Mouse (Mus musculus) forebrain, embryonic 11.5 days (tissue): ENCODE measurements around the gene Zdhhc20. TPM values are rescaled to one million over a fixed set of nuclear protein-coding genes. Genes with fewer than 3 reads are reported as not detected.

Source experiments
- ATAC-seq: fragments of 200-750 bp; cut with Nextera tagmentation; replicated peaks from 2 replicates; pipeline ENCODE4 v1.8.0; 2017; ENCODE audit warnings: moderate TSS enrichment; ENCODE audit not compliant: low FRiP score
- DNase-seq: peaks from one replicate; pipeline ENCODE4 v3.0.0-alpha.2; 2017; ENCODE audit warnings: low spot score
- H3K27ac ChIP-seq: fragments of 300-500 bp; sonication (generic); 2 replicates; pipeline ENCODE4 v1.5.1; 2014; ENCODE audit warnings: low read depth, low read length
- H3K27me3 ChIP-seq: fragments of 300-500 bp; sonication (generic); 2 replicates; pipeline ENCODE4 v1.6.1; 2014; ENCODE audit warnings: mild to moderate bottlenecking, low read length, mixed read lengths; ENCODE audit not compliant: control insufficient read depth, insufficient read depth
- H3K36me3 ChIP-seq: fragments of 300-500 bp; sonication (generic); 2 replicates; pipeline ENCODE4 v1.6.1; 2014; ENCODE audit warnings: mild to moderate bottlenecking, low read length, moderate library complexity, mixed read lengths; ENCODE audit not compliant: control insufficient read depth, insufficient read depth
- H3K4me1 ChIP-seq: fragments of 300-500 bp; sonication (generic); replicated peaks from 2 replicates; pipeline ENCODE4 v1.6.1; 2014; ENCODE audit warnings: low read length, mixed read lengths; ENCODE audit not compliant: control insufficient read depth, insufficient read depth
- H3K4me2 ChIP-seq: fragments of 300-500 bp; sonication (generic); 2 replicates; pipeline ENCODE4 v1.6.1; 2014; ENCODE audit warnings: low read depth, mild to moderate bottlenecking, low read length, moderate library complexity, mixed read lengths; ENCODE audit not compliant: severe bottlenecking
- H3K4me3 ChIP-seq: fragments of 300-500 bp; sonication (generic); 2 replicates; pipeline ENCODE4 v1.5.1; 2014; ENCODE audit warnings: low read depth, low read length
- H3K9ac ChIP-seq: fragments of 300-500 bp; sonication (generic); 2 replicates; pipeline ENCODE4 v1.6.1; 2014; ENCODE audit warnings: low read length
- H3K9me3 ChIP-seq: fragments of 300-500 bp; sonication (generic); 2 replicates; pipeline ENCODE4 v1.6.1; 2016; ENCODE audit warnings: low read length, mixed read lengths; ENCODE audit not compliant: control insufficient read depth
- WGBS: fragments of 180-500 bp; shearing (Covaris S2); extraction: QIAGEN DNeasy Blood & Tissue Kit; methylation state at CpG from one replicate; pipeline ENCODE4 v1.1.7; 2014; 5-methylcytosine and 5-hydroxymethylcytosine counted together
- polyA plus RNA-seq: library from polyadenylated mRNA; unstranded; fragments of >200 nt; fragmentation: Nextera tagmentation; extraction: Ambion mirVana; gene quantifications from 2 replicates; pipeline ENCODE4 v1.2.1, GENCODE M21; 2014

Gene Zdhhc20
- polyA plus RNA-seq, 1 experiment from 2014 or later, result 62.2 TPM

DNA sequence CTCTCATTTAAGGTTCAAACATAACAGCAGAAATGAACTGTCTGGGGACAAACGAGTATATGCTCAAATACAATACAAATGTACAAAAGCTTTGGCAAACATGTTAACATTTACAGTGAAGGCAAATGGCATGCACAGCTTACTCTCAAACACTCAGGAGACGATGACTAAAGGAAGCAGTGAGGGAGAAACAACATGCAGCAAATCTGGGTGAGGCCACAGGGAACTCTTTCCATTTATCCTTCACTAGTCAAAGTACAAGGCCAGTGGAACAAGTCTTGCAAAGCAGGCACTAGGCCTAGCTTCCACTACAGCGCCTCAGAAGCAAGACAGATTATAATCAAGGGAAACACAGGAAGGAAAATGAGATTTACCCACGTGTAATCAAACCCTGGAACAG lies 7.4 kb downstream of the Zdhhc20 start:
- 69% methylated on average over 4 of the region's 4 CpGs for WGBS
- no peaks in the 10 kb centered on the region for H3K27me3 ChIP-seq
- DNase-seq, result no peak
- no peak overlapping the region for H3K4me2 ChIP-seq
- no peak for ATAC-seq
- no peak overlapping the region for H3K9ac ChIP-seq
- no peaks in the 10 kb centered on the region for H3K36me3 ChIP-seq
- no peaks in the 10 kb centered on the region for H3K4me1 ChIP-seq
- H3K4me3 ChIP-seq, result no peak overlapping the region
- no peaks in the 10 kb centered on the region for H3K9me3 ChIP-seq
- H3K27ac ChIP-seq, result no peak overlapping the region

DNA sequence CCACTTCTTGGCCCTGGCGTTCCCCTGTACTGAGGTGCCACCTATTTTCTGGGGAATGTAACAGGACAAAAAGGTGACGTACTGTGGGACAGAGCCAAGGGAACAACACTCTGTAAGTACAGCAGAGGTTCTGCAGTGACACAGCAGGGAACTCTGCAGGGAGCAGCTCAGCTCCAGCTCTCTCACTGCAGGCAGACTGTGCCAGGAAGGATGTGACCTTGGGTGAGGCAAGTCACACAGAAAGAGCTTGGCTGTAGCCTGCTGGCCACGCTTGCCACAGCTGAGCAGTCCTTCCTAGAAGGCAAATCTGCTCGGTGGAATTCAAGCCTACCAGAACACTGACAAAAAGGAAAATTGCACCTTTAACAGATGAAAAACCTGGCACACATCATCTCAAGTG lies 8.3 kb downstream of the Zdhhc20 start:
- no peak for ATAC-seq
- H3K36me3 ChIP-seq, result no peaks in the 10 kb centered on the region
- no peak overlapping the region for H3K9ac ChIP-seq
- WGBS, result 51% methylated on average over 4 of the region's 4 CpGs
- no peaks in the 10 kb centered on the region for H3K4me1 ChIP-seq
- no peak overlapping the region for H3K4me3 ChIP-seq
- H3K27ac ChIP-seq, result no peak overlapping the region
- no peaks in the 10 kb centered on the region for H3K27me3 ChIP-seq
- no peak for DNase-seq
- H3K9me3 ChIP-seq, result no peaks in the 10 kb centered on the region
- no peak overlapping the region for H3K4me2 ChIP-seq

DNA sequence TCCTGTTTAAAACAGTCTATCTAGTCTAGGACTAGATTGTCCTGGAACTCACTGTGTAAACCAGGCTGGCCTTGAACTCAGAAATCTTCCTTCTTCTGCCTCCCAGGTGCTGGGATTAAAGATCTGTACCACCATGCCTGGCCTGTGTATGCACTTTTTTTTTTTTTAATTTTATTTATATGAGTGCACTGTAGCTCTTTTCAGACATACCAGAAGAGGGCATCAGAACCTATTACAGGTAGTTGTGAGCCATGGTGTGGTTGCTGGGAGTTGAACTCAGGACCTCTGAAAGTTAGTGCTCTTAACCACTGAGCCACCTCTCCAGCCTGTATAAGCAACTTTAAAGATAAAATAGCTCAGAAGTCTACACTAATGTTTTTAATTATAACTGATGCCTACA lies 9.0 kb downstream of the Zdhhc20 start:
- no peak for DNase-seq

DNA sequence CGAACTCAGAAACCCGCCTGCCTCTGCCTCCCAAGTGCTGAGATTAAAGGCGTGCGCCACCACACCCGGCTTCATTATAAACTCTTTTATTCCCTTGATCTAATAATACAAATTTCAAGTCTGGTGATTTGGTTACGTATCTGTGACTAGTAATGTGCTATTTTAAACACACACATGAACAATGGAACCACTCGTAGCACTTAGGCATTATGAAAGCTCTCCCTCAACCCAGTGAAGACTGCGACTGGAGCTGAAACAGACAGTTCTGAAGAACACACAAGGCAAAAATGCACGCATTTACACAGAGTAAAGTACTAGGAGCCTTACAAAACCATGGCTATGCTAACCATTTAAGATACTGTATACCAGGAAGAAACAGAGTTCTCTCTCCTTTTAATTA lies 12.2 kb downstream of the Zdhhc20 start:
- 95% methylated on average over 9 of the region's 9 CpGs for WGBS
- Histone ChIP-seq H3K27ac (no peak overlapping the region), H3K9ac (no peak overlapping the region), H3K4me3 (no peak overlapping the region), H3K27me3 (no peaks in the 10 kb centered on the region), H3K4me1 (no peaks in the 10 kb centered on the region), H3K9me3 (no peaks in the 10 kb centered on the region), H3K4me2 (no peak overlapping the region), H3K36me3 (no peaks in the 10 kb centered on the region)
- no peak for ATAC-seq
- no peak for DNase-seq

More for the DNA sequence above, 9.0 kb downstream of the Zdhhc20 start:
- Histone ChIP-seq H3K27me3 (no peaks in the 10 kb centered on the region), H3K9me3 (no peaks in the 10 kb centered on the region), H3K27ac (no peak overlapping the region), H3K4me3 (no peak overlapping the region), H3K4me2 (no peak overlapping the region), H3K4me1 (no peaks in the 10 kb centered on the region), H3K36me3 (no peaks in the 10 kb centered on the region), H3K9ac (no peak overlapping the region)
- no peak for ATAC-seq

DNA sequence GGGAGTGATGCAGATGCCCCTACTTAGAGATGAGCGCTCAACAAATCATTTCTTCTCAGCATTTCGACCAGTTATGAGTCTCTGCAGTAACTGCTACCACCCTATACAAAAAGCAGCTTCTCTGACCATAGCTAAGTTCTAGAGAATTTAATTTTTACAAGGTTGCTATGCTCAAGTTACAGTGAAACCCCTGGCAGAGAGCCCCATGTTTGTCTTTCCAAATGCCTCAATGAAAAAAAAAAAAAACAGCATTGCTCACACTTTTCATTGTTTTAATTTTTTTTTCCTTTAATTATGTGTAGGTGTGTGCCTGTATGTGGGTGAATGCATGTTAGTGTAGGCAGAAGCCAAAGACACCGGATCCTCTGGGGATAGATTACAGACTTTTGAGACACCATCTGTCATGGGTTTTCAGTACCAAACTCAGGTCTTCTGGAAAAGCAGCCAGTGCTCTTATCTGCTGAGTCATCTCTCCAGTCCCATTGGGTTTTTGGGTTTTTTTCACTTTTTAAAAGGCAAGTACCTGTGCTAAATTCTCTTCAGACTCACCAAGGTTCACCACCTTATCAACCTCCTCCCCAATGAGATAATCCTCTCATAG lies 23.3 kb downstream of the Zdhhc20 start:
- no peak overlapping the region for H3K9ac ChIP-seq
- H3K9me3 ChIP-seq, result no peaks in the 10 kb centered on the region
- no peaks in the 10 kb centered on the region for H3K27me3 ChIP-seq
- ATAC-seq (no peak), DNase-seq (no peak)
- no peaks in the 10 kb centered on the region; the same call in 1 of the 2 replicates for H3K36me3 ChIP-seq
- 90% methylated on average over 3 of the region's 3 CpGs for WGBS
- H3K4me1 ChIP-seq, result no peaks in the 10 kb centered on the region
- H3K27ac ChIP-seq, result no peak overlapping the region
- no peak overlapping the region for H3K4me2 ChIP-seq
- H3K4me3 ChIP-seq, result no peak overlapping the region

DNA sequence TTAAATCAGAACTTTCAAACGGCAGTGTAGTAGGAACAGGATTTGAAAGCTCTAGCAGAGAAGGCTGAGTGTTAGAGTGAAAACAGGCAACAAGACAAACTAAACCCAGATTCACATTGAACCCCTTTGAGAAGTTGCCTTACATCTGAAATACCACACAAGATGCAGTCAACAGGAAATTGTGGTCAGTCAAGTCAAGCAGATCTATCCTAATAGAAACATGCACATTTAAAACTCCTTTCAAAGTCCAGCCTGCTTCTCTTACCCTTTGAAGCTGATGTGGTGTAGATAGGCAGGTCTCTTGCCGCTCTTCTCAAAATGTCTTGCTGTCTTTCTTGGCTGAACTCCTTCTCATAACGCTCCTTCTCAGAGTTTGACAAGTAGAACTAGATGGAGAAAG lies 24.8 kb downstream of the Zdhhc20 start:
- 90% methylated on average over 3 of the region's 3 CpGs for WGBS
- Histone ChIP-seq H3K4me2 (no peak overlapping the region), H3K9me3 (no peaks in the 10 kb centered on the region), H3K27ac (no peak overlapping the region), H3K9ac (no peak overlapping the region), H3K4me3 (no peak overlapping the region), H3K27me3 (no peaks in the 10 kb centered on the region), H3K36me3 (no peaks in the 10 kb centered on the region), H3K4me1 (no peaks in the 10 kb centered on the region)
- no peak for DNase-seq
- no peak for ATAC-seq

DNA sequence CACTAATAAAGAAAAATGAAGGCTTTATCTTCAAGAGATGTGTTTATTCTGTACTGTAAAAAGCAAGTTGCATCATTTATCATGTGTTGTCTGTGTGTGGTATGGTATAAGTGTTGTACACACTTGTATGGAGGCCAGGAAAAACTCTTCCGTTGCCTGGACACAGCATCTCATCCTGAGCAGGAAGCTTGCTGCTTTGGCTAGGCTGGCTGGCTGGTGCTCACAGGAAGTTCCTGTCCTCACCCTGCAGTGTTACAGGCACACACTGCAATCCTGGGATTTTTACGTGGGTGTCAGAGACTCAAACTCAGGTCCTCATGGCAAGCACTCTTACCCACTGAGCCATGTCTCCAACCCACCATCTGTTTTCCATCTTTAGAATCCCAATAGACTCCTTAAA lies 26.9 kb downstream of the Zdhhc20 start:
- H3K4me1 ChIP-seq, result no peaks in the 10 kb centered on the region
- H3K9me3 ChIP-seq, result no peaks in the 10 kb centered on the region
- DNase-seq, result no peak
- no peak overlapping the region for H3K9ac ChIP-seq
- H3K4me2 ChIP-seq, result no peak overlapping the region
- H3K4me3 ChIP-seq, result no peak overlapping the region
- no peaks in the 10 kb centered on the region for H3K27me3 ChIP-seq
- no peak for ATAC-seq
- H3K27ac ChIP-seq, result no peak overlapping the region
- no peaks in the 10 kb centered on the region for H3K36me3 ChIP-seq
- WGBS, result 94% methylated on average over 2 of the region's 2 CpGs

DNA sequence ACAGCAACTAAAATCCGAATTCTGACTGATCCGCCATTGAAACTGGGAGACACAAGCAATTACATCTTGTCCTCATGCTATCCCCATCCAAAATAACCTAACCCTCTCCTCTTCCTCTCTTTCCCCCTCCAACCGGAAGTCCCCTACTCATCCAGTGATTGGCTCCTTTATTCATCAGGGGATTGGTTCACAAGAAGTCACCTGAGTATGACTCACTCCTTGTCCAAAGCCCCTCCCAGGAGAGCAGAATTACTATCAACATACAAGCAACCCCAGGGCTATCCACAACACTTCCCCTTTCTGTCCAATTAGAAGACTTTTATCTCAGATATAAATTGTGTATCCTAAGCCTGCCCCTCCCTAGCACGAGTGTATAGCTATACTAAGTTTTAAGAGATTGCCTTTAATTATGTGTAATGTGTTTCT lies 28.1 kb downstream of the Zdhhc20 start:
- Histone ChIP-seq H3K27ac (no peak overlapping the region), H3K4me3 (no peak overlapping the region), H3K27me3 (no peaks in the 10 kb centered on the region), H3K4me2 (no peak overlapping the region), H3K9ac (no peak overlapping the region), H3K36me3 (no peaks in the 10 kb centered on the region), H3K4me1 (no peaks in the 10 kb centered on the region), H3K9me3 (no peaks in the 10 kb centered on the region)
- no peak for ATAC-seq
- DNase-seq, result no peak
- 86% methylated on average over 4 of the region's 4 CpGs for WGBS

DNA sequence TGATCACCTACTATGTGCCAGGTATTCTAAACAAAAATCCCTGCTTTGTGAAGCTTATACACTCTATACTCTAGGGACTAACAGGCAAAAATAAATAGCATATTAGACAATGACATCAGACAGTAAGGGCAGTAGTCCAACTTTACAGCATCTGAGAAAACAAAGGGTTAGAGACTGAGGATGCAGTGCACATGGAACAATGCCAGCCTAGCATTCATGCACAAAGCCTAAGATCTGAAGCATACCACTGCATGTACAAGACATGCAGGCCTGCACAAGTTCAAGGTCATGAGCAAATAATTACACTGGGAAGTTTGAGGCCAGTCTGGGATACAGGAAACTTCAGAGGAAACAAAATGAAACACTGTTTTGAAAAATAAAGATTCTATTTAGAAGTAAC lies 30.6 kb downstream of the Zdhhc20 start:
- Histone ChIP-seq H3K4me1 (no peaks in the 10 kb centered on the region), H3K9ac (no peak overlapping the region), H3K36me3 (no peaks in the 10 kb centered on the region), H3K27ac (no peak overlapping the region), H3K27me3 (no peaks in the 10 kb centered on the region), H3K4me2 (no peak overlapping the region), H3K4me3 (no peak overlapping the region), H3K9me3 (no peaks in the 10 kb centered on the region)
- DNase-seq (no peak), ATAC-seq (no peak)
